Mouse (Mus musculus): ENCODE data around the gene Irs3. TPM values are rescaled to one million over a fixed set of nuclear protein-coding genes. Genes with fewer than 3 reads are reported as not detected.

Irs3 gene
- total RNA-seq, 2 experiments from 2014 or later, result not detected

- no peak for DNase-seq (ENCODE audit: low spot score in 2 of 2)
Observed at GRCm38 (mm10) chr5:137660064-137660688, 14.7 kb upstream of the Irs3 start.

- DNase-seq (ENCODE audit: low spot score in 2 of 2), result peak; percentile 74 to 86
Observed at GRCm38 (mm10) chr5:137656977-137657376, 11.5 kb upstream of the Irs3 start.

GRCm38 (mm10) chr5:137654746-137655145 lies 9.2 kb upstream of the Irs3 start:
- no peak for DNase-seq (ENCODE audit: low spot score in 2 of 2)

- no peak for DNase-seq (ENCODE audit: low spot score in 2 of 2)
Observed at GRCm38 (mm10) chr5:137653366-137653765, 7.9 kb upstream of the Irs3 start.

GRCm38 (mm10) chr5:137652474-137652873 lies 7.0 kb upstream of the Irs3 start:
- DNase-seq (ENCODE audit: low spot score in 2 of 2), result peak in 1 of 2 experiments; percentile 55

- DNase-seq (ENCODE audit: low spot score in 2 of 2), result no peak
Observed at GRCm38 (mm10) chr5:137649669-137650571, 4.4 kb upstream of the Irs3 start.

- DNase-seq (ENCODE audit: low spot score in 2 of 2), result no peak
Observed at GRCm38 (mm10) chr5:137649251-137649650, 3.7 kb upstream of the Irs3 start.

GRCm38 (mm10) chr5:137647827-137648601 lies 2.5 kb upstream of the Irs3 start:
- no peak for DNase-seq (ENCODE audit: low spot score in 2 of 2)

GRCm38 (mm10) chr5:137645091-137645651 lies 343 bp downstream of the Irs3 start:
- DNase-seq (ENCODE audit: low spot score in 2 of 2), result no peak

GRCm38 (mm10) chr5:137644484-137644883 lies 1.0 kb downstream of the Irs3 start:
- no peak for DNase-seq (ENCODE audit: low spot score in 2 of 2)

- no peak for DNase-seq (ENCODE audit: low spot score in 2 of 2)
Observed at GRCm38 (mm10) chr5:137642886-137643285, 2.6 kb downstream of the Irs3 start.

GRCm38 (mm10) chr5:137641054-137641453 lies 4.5 kb downstream of the Irs3 start, which contains the start of gene Sap25:
Gene Sap25 (plus strand): TSS chr5:137641334.
- DNase-seq (ENCODE audit: low spot score in 2 of 2), result no peak

GRCm38 (mm10) chr5:137639472-137639871 lies 6.0 kb downstream of the Irs3 start:
- no peak for DNase-seq (ENCODE audit: low spot score in 2 of 2)

- DNase-seq (ENCODE audit: low spot score in 2 of 2), result no peak
Observed at GRCm38 (mm10) chr5:137633397-137634084, 12.0 kb downstream of the Irs3 start.

GRCm38 (mm10) chr5:137631591-137631990 lies 13.9 kb downstream of the Irs3 start:
- DNase-seq (ENCODE audit: low spot score in 2 of 2), result no peak

GRCm38 (mm10) chr5:137631171-137631570 lies 14.3 kb downstream of the Irs3 start:
- DNase-seq (ENCODE audit: low spot score in 2 of 2), result no peak

- no peak for DNase-seq (ENCODE audit: low spot score in 2 of 2)
Observed at GRCm38 (mm10) chr5:137630602-137631001, 14.9 kb downstream of the Irs3 start.

GRCm38 (mm10) chr5:137629906-137630545 lies 15.5 kb downstream of the Irs3 start:
- no peak for DNase-seq (ENCODE audit: low spot score in 2 of 2)

GRCm38 (mm10) chr5:137629306-137629721 lies 16.2 kb downstream of the Irs3 start:
- DNase-seq (ENCODE audit: low spot score in 2 of 2), result no peak
